Mouse (Mus musculus) MEL (cell line): Measurements from ENCODE around the gene Dclre1b. TPM values are rescaled to one million over a fixed set of nuclear protein-coding genes. Genes with fewer than 3 reads are reported as not detected.

Experiments
- DNase-seq: peaks from one replicate; pipeline ENCODE4 v3.0.0; 2011; ENCODE audit warnings: low read depth, low spot score
- H3K27ac ChIP-seq: 2 replicates; pipeline ENCODE4 v1.5.1; 2012; ENCODE audit warnings: low read depth, mild to moderate bottlenecking, control low read depth, low read length, moderate library complexity; ENCODE audit not compliant: control insufficient read depth
- H3K27me3 ChIP-seq, 2 experiments: fragments of 150-350 bp in 1 of 2; sonication (generic) in 1 of 2; 2 replicates each; pipeline ENCODE4 v1.6.1; 2012; ENCODE audit warnings: low read length in 2 of 2, mild to moderate bottlenecking in 2 of 2, improper control_type of control experiment in 1 of 2, moderate library complexity in 1 of 2; ENCODE audit not compliant: insufficient read depth in 2 of 2, control insufficient read depth in 1 of 2
- H3K36me3 ChIP-seq, 2 experiments: 2 replicates each; pipeline ENCODE4 v1.6.1; 2012 to 2014; ENCODE audit warnings: low read length in 2 of 2, improper control_type of control experiment in 1 of 2, inconsistent platforms in 1 of 2, mild to moderate bottlenecking in 1 of 2; ENCODE audit not compliant: insufficient read depth in 2 of 2, control insufficient read depth in 1 of 2
- H3K4me1 ChIP-seq, 2 experiments: fragments of 150-350 bp in 1 of 2; sonication (generic) in 1 of 2; 2 replicates each; pipeline ENCODE4 v1.6.1; 2012; ENCODE audit warnings: low read length in 2 of 2, improper control_type of control experiment in 1 of 2, mild to moderate bottlenecking in 1 of 2; ENCODE audit not compliant: insufficient read depth in 2 of 2, control insufficient read depth in 1 of 2
- H3K4me3 ChIP-seq, 2 experiments: fragments of 150-350 bp in 1 of 2; sonication (generic) in 1 of 2; 2 replicates each; pipeline ENCODE4 v1.5.1; 2012; ENCODE audit warnings: low read depth in 2 of 2, low read length in 2 of 2, mild to moderate bottlenecking in 2 of 2, moderate library complexity in 2 of 2, control low read depth in 1 of 2, improper control_type of control experiment in 1 of 2; ENCODE audit not compliant: control insufficient read depth in 1 of 2, insufficient read depth in 1 of 2
- H3K79me2 ChIP-seq: 2 replicates; pipeline ENCODE4 v1.6.1; 2012; ENCODE audit warnings: mild to moderate bottlenecking, low read length, moderate library complexity; ENCODE audit not compliant: control insufficient read depth, poor library complexity, insufficient read depth
- H3K9ac ChIP-seq: 2 replicates; pipeline ENCODE4 v1.6.1; 2012; ENCODE audit warnings: low read depth, mild to moderate bottlenecking, control low read depth, low read length, moderate library complexity; ENCODE audit not compliant: control insufficient read depth, poor library complexity, severe bottlenecking
- H3K9me3 ChIP-seq: fragments of 150-350 bp; sonication (generic); replicated peaks from 2 replicates; pipeline ENCODE4 v1.6.1; 2012; ENCODE audit warnings: mild to moderate bottlenecking, low read length, improper control_type of control experiment, moderate library complexity; ENCODE audit not compliant: insufficient read depth
- BHLHE40 ChIP-seq: IDR thresholded peaks from 2 replicates; pipeline ENCODE4 v1.6.1; 2012; ENCODE audit warnings: low read depth, mild to moderate bottlenecking, inconsistent platforms, low read length, improper control_type of control experiment, borderline replicate concordance
- CHD1 ChIP-seq: IDR thresholded peaks from 2 replicates; pipeline ENCODE4 v1.6.1; 2012; ENCODE audit warnings: low read depth, mild to moderate bottlenecking, inconsistent platforms, low read length, improper control_type of control experiment
- E2F4 ChIP-seq: IDR thresholded peaks from 2 replicates; pipeline ENCODE4 v1.6.1; 2011; ENCODE audit warnings: low read depth, low read length, improper control_type of control experiment, borderline replicate concordance
- ELF1 ChIP-seq: IDR thresholded peaks from 2 replicates; pipeline ENCODE4 v1.6.1; 2014; ENCODE audit warnings: low read depth, mild to moderate bottlenecking, inconsistent platforms, low read length, improper control_type of control experiment, moderate library complexity
- EP300 ChIP-seq, 2 experiments: IDR thresholded peaks; 2 replicates each; pipeline ENCODE4 v1.6.1; 2011; ENCODE audit warnings: improper control_type of control experiment in 2 of 2, low read length in 2 of 2, low read depth in 1 of 2, mild to moderate bottlenecking in 1 of 2
- ETS1 ChIP-seq: IDR thresholded peaks from 2 replicates; pipeline ENCODE4 v1.6.1; 2012; ENCODE audit warnings: low read depth, mild to moderate bottlenecking, inconsistent platforms, low read length, improper control_type of control experiment, moderate library complexity
- GATA1 ChIP-seq: IDR thresholded peaks from 2 replicates; pipeline ENCODE4 v1.6.1; 2011; ENCODE audit warnings: low read depth, low read length, improper control_type of control experiment
- JUND ChIP-seq: IDR thresholded peaks from 2 replicates; pipeline ENCODE4 v1.6.1; 2011; ENCODE audit warnings: low read depth, mild to moderate bottlenecking, improper control_type of control experiment, low read length
- KAT2A ChIP-seq: conservative IDR thresholded peaks from 2 replicates; pipeline ENCODE4 v1.6.1; 2012; ENCODE audit warnings: low read depth, low read length, improper control_type of control experiment, inconsistent platforms
- MAX ChIP-seq: IDR thresholded peaks from 2 replicates; pipeline ENCODE4 v1.6.1; 2011; ENCODE audit warnings: low read length, improper control_type of control experiment
- MAZ ChIP-seq: IDR thresholded peaks from 2 replicates; pipeline ENCODE4 v1.6.1; 2012; ENCODE audit warnings: low read depth, mild to moderate bottlenecking, inconsistent platforms, low read length, improper control_type of control experiment
- MEF2A ChIP-seq: IDR thresholded peaks from 2 replicates; pipeline ENCODE4 v1.6.1; 2014; ENCODE audit warnings: low read depth, mild to moderate bottlenecking, inconsistent platforms, low read length, improper control_type of control experiment; ENCODE audit not compliant: poor library complexity, insufficient replicate concordance, severe bottlenecking; ENCODE audit errors: extremely low read depth
- MXI1 ChIP-seq: IDR thresholded peaks from 2 replicates; pipeline ENCODE4 v1.6.1; 2011; ENCODE audit warnings: mild to moderate bottlenecking, low read depth, low read length, improper control_type of control experiment
- MYC ChIP-seq: IDR thresholded peaks from 2 replicates; pipeline ENCODE4 v1.6.1; 2011; ENCODE audit warnings: low read depth, mild to moderate bottlenecking, low read length, improper control_type of control experiment, moderate library complexity
- NELFE ChIP-seq: IDR thresholded peaks from 2 replicates; pipeline ENCODE4 v1.6.1; 2011; ENCODE audit warnings: low read depth, low read length, improper control_type of control experiment
- POLR2A ChIP-seq, 2 experiments: IDR thresholded peaks; 2 replicates each; pipeline ENCODE4 v1.6.1; 2011 to 2012; ENCODE audit warnings: low read length in 2 of 2, mild to moderate bottlenecking in 2 of 2, control low read depth in 1 of 2, improper control_type of control experiment in 1 of 2, low read depth in 1 of 2, moderate library complexity in 1 of 2; ENCODE audit not compliant: control insufficient read depth in 1 of 2, insufficient read depth in 1 of 2, poor library complexity in 1 of 2
- POLR2AphosphoS2 ChIP-seq: IDR thresholded peaks from 2 replicates; pipeline ENCODE4 v1.6.1; 2011; ENCODE audit warnings: low read length, improper control_type of control experiment
- RCOR1 ChIP-seq: IDR thresholded peaks from 2 replicates; pipeline ENCODE4 v1.6.1; 2012; ENCODE audit warnings: low read depth, mild to moderate bottlenecking, inconsistent platforms, low read length, improper control_type of control experiment
- SIN3A ChIP-seq: IDR thresholded peaks from 2 replicates; pipeline ENCODE4 v1.6.1; 2012; ENCODE audit warnings: low read length, improper control_type of control experiment, inconsistent platforms
- TAL1 ChIP-seq: IDR thresholded peaks from 2 replicates; pipeline ENCODE4 v1.6.1; 2012; ENCODE audit warnings: mild to moderate bottlenecking, inconsistent platforms, low read length, moderate library complexity, mixed read lengths
- TBP ChIP-seq: IDR thresholded peaks from 2 replicates; pipeline ENCODE4 v1.8.0; 2011; ENCODE audit warnings: low read depth, low read length, improper control_type of control experiment
- TCF12 ChIP-seq: IDR thresholded peaks from 2 replicates; pipeline ENCODE4 v1.6.1; 2014; ENCODE audit warnings: low read depth, mild to moderate bottlenecking, inconsistent platforms, low read length, improper control_type of control experiment, moderate library complexity
- USF2 ChIP-seq, 2 experiments: IDR thresholded peaks; 2 replicates each; pipeline ENCODE4 v1.6.1; 2011 to 2012; ENCODE audit warnings: improper control_type of control experiment in 2 of 2, low read length in 2 of 2, borderline replicate concordance in 1 of 2, inconsistent platforms in 1 of 2, low read depth in 1 of 2, mild to moderate bottlenecking in 1 of 2; ENCODE audit not compliant: insufficient read depth in 1 of 2
- ZKSCAN1 ChIP-seq: IDR thresholded peaks from 2 replicates; pipeline ENCODE4 v1.6.1; 2012; ENCODE audit warnings: low read depth, mild to moderate bottlenecking, inconsistent platforms, low read length, improper control_type of control experiment, moderate library complexity
- ZNF384 ChIP-seq: IDR thresholded peaks from 2 replicates; pipeline ENCODE4 v1.6.1; 2012; ENCODE audit warnings: low read depth, mild to moderate bottlenecking, inconsistent platforms, low read length, improper control_type of control experiment
- polyA plus RNA-seq, 2 experiments: library from polyadenylated mRNA; stranded (reverse) in 1 of 2; unstranded in 1 of 2; fragments of >175 nt in 1 of 2; fragments of >200 nt in 1 of 2; gene quantifications; 2 replicates each; pipeline versions ENCODE4 v1.2.1 to v1.2.4; 2012; ENCODE audit warnings: low replicate concordance in 2 of 2, low read depth in 1 of 2; ENCODE audit not compliant: insufficient read length in 2 of 2, insufficient read depth in 1 of 2, missing spikeins in 1 of 2
- total RNA-seq: library from RNA; depleted of rRNA; stranded (reverse); fragments of 300-350 nt; gene quantifications from 2 replicates; pipeline ENCODE4 v1.2.3, GENCODE M21; 2012

Dclre1b gene
- total and polyA plus RNA-seq, 3 experiments: 11.2 to 25.3 TPM; not detected in 1

- peak overlapping the region; percentile 91 for H3K27ac ChIP-seq
- peak; percentile 75 for TF ChIP-seq MXI1
- TF ChIP-seq ZNF384: no peak
- TF ChIP-seq E2F4: 0 out of 2 replicates have a peak, but pooled peaks have one; percentile 28
- TF ChIP-seq BHLHE40: no peak; the same call in 1 of the 2 replicates
- peak; percentile 42 for TF ChIP-seq RCOR1
- 0 out of 2 replicates have a peak, but pooled peaks have one; percentile 14 for TF ChIP-seq KAT2A
- TF ChIP-seq JUND: no peak
- TF ChIP-seq MEF2A: peak; percentile 24; the same call in 1 of the 2 replicates
- peak; percentile 68; the same call in 1 of the 2 replicates for TF ChIP-seq POLR2AphosphoS2
- peak; percentile 52 to 56; a peak in 3 of 4 replicates for TF ChIP-seq EP300 (IDR thresholded peaks at IDR 0.05; ENCODE audit: low read depth in 1 of 2, low read length in 2 of 2)
- peak; percentile 85; the same call in 1 of the 2 replicates for TF ChIP-seq MAZ
- peak; percentile 32 for TF ChIP-seq TAL1
- peak; percentile 87 for TF ChIP-seq SIN3A
- TF ChIP-seq TBP: 0 out of 2 replicates have a peak, but pooled peaks have one; percentile 56
- no peak for TF ChIP-seq CHD1
- peak; percentile 81; the same call in 1 of the 2 replicates for TF ChIP-seq MYC
- TF ChIP-seq GATA1: peak; percentile 42
- TF ChIP-seq ZKSCAN1: no peak
- TF ChIP-seq USF2 (IDR thresholded peaks at IDR 0.05; ENCODE audit: borderline replicate concordance in 1 of 2, insufficient read depth in 1 of 2, low read depth in 1 of 2, low read length in 2 of 2): no peak
- peak; percentile 81 for TF ChIP-seq MAX
- peak; percentile 97 for TF ChIP-seq ETS1
- peak in 1 of 2 experiments; percentile 44; a peak in 2 of 4 replicates for TF ChIP-seq POLR2A (IDR thresholded peaks at IDR 0.05; ENCODE audit: control insufficient read depth in 1 of 2, insufficient read depth in 1 of 2, low read depth in 1 of 2, low read length in 2 of 2, poor library complexity in 1 of 2)
- peak; percentile 63; the same call in 1 of the 2 replicates for TF ChIP-seq TCF12
- TF ChIP-seq NELFE: peak; percentile 40; the same call in 1 of the 2 replicates
- TF ChIP-seq ELF1: peak; percentile 45; the same call in 1 of the 2 replicates
- H3K27me3 ChIP-seq: no peaks in the 10 kb centered on the region
- no peaks in the 10 kb centered on the region for H3K9me3 ChIP-seq
- peaks cover 0 to 46% of the 10 kb centered on the region in 2 experiments for H3K36me3 ChIP-seq
- peaks cover 28 to 41% of the 10 kb centered on the region in 2 experiments for H3K4me1 ChIP-seq
- 0 out of 2 replicates have a peak, but pooled peaks cover 1% of the 10 kb centered on the region for H3K79me2 ChIP-seq
- peak; percentile 89 for DNase-seq
- H3K9ac ChIP-seq: peak overlapping the region; percentile 44
- H3K4me3 ChIP-seq: peak overlapping the region; percentile 21 to 24; a peak in 3 of 4 replicates
These were observed 7.4 kb downstream of the Dclre1b start for GRCm38 (mm10) chr3:103801631-103802531.
